Mouse (Mus musculus) embryonic facial prominence, embryonic 12.5 days (tissue): ENCODE measurements around the gene Mafg. TPM values are rescaled to one million over a fixed set of nuclear protein-coding genes. Genes with fewer than 3 reads are reported as not detected.
"Not testable (repeated sequence)": the region's sequence is repeated elsewhere in the genome, so short reads cannot be mapped to it uniquely, and the experiment has no call there.

ENCODE experiments used
- ATAC-seq: fragments of 200-750 bp; cut with Nextera tagmentation; 2 replicates; pipeline ENCODE4 v1.8.0; 2017; ENCODE audit not compliant: insufficient number of reproducible peaks, insufficient read depth, low FRiP score, low TSS enrichment
- H3K27ac ChIP-seq: fragments of 300-500 bp; sonication (generic); 2 replicates; pipeline ENCODE4 v1.5.1; 2016; ENCODE audit warnings: mild to moderate bottlenecking
- H3K27me3 ChIP-seq: fragments of 300-500 bp; sonication (generic); 2 replicates; pipeline ENCODE4 v1.6.1; 2016; ENCODE audit warnings: mild to moderate bottlenecking, moderate library complexity
- H3K36me3 ChIP-seq: fragments of 300-500 bp; sonication (generic); 2 replicates; pipeline ENCODE4 v1.6.1; 2016; ENCODE audit warnings: mild to moderate bottlenecking
- H3K4me1 ChIP-seq: fragments of 300-500 bp; sonication (generic); 2 replicates; pipeline ENCODE4 v1.6.1; 2016
- H3K4me2 ChIP-seq: fragments of 300-500 bp; sonication (generic); replicated peaks from 2 replicates; pipeline ENCODE4 v1.6.1; 2016; ENCODE audit warnings: mild to moderate bottlenecking, moderate library complexity
- H3K4me3 ChIP-seq: fragments of 300-500 bp; sonication (generic); 2 replicates; pipeline ENCODE4 v1.5.1; 2016; ENCODE audit warnings: mild to moderate bottlenecking
- H3K9ac ChIP-seq: fragments of 300-500 bp; sonication (generic); 2 replicates; pipeline ENCODE4 v1.6.1; 2016; ENCODE audit warnings: mild to moderate bottlenecking, moderate library complexity
- H3K9me3 ChIP-seq: fragments of 300-500 bp; sonication (generic); 2 replicates; pipeline ENCODE4 v1.6.1; 2016; ENCODE audit warnings: mild to moderate bottlenecking, moderate library complexity
- WGBS: fragments of 180-500 bp; shearing (Covaris S2); methylation state at CpG from one replicate; pipeline ENCODE4 v1.1.7; 2016; 5-methylcytosine and 5-hydroxymethylcytosine counted together
- polyA plus RNA-seq: library from polyadenylated mRNA; unstranded; fragments of >200 nt; fragmentation: Nextera tagmentation; extraction: Ambion mirVana; gene quantifications from 2 replicates; pipeline ENCODE4 v1.2.1, GENCODE M21; 2016

Gene Mafg
- polyA plus RNA-seq, result 33.6 and 34.8 TPM in 2 replicates

GRCm38 (mm10) chr11:120633520-120634343, at the start of gene Mafg:
Gene Mafg (minus strand): TSS chr11:120633600.
- H3K4me2 ChIP-seq, result peak within 1 kb of the TSS; percentile 84
- H3K4me1 ChIP-seq, result peaks cover 29% of the 10 kb centered on the region
- ATAC-seq, result peak; percentile 80
- H3K36me3 ChIP-seq, result peaks cover 8% of the 10 kb centered on the region
- H3K9ac ChIP-seq, result peak within 1 kb of the TSS; percentile 89
- H3K27me3 ChIP-seq, result no peaks in the 10 kb centered on the region
- H3K9me3 ChIP-seq, result no peaks in the 10 kb centered on the region
- H3K27ac ChIP-seq, result peak within 1 kb of the TSS; percentile 90
- WGBS, result 10% methylated on average over 58 of the region's 58 CpGs
- peak within 1 kb of the TSS; percentile 94 for H3K4me3 ChIP-seq

- Histone ChIP-seq H3K4me1 (no peaks in the 10 kb centered on the region; the same call in 1 of the 2 replicates), H3K27me3 (no peaks in the 10 kb centered on the region), H3K4me2 (no peak overlapping the region), H3K27ac (no peak overlapping the region), H3K36me3 (peaks cover 67% of the 10 kb centered on the region), H3K9me3 (no peaks in the 10 kb centered on the region), H3K4me3 (no peak overlapping the region), H3K9ac (no peak overlapping the region)
- WGBS, result 92% methylated on average over 5 of the region's 5 CpGs
- no peak for ATAC-seq
Measured at GRCm38 (mm10) chr11:120682683-120683082, 49.3 kb upstream of the Mafg start.

- ATAC-seq, result no peak
- H3K9me3 ChIP-seq, result no peaks in the 10 kb centered on the region
- no peak overlapping the region for H3K27ac ChIP-seq
- H3K27me3 ChIP-seq, result no peaks in the 10 kb centered on the region
- no peak overlapping the region for H3K9ac ChIP-seq
- H3K4me2 ChIP-seq, result no peak overlapping the region
- peaks cover 68% of the 10 kb centered on the region for H3K36me3 ChIP-seq
- 74% methylated on average over 3 of the region's 3 CpGs for WGBS
- no peaks in the 10 kb centered on the region for H3K4me1 ChIP-seq
- no peak overlapping the region for H3K4me3 ChIP-seq
Measured at GRCm38 (mm10) chr11:120679909-120680308, 46.5 kb upstream of the Mafg start.

GRCm38 (mm10) chr11:120676951-120677350, 43.6 kb upstream of the Mafg start:
- H3K4me2 ChIP-seq, result no peak overlapping the region
- ATAC-seq, result no peak
- WGBS, result 87% methylated on average over 4 of the region's 4 CpGs
- H3K27ac ChIP-seq, result no peak overlapping the region
- peaks cover 48% of the 10 kb centered on the region for H3K36me3 ChIP-seq
- H3K9ac ChIP-seq, result no peak overlapping the region
- H3K4me3 ChIP-seq, result no peak overlapping the region
- H3K4me1 ChIP-seq, result peaks cover 7% of the 10 kb centered on the region
- no peaks in the 10 kb centered on the region for H3K9me3 ChIP-seq
- no peaks in the 10 kb centered on the region for H3K27me3 ChIP-seq

GRCm38 (mm10) chr11:120675875-120676274, 42.5 kb upstream of the Mafg start:
- H3K36me3 ChIP-seq, result peaks cover 42% of the 10 kb centered on the region
- H3K4me2 ChIP-seq, H3K4me3 ChIP-seq, ATAC-seq, H3K9ac ChIP-seq, H3K27ac ChIP-seq, H3K4me1 ChIP-seq, H3K27me3 ChIP-seq, H3K9me3 ChIP-seq: not testable (repeated sequence)
- 85% methylated on average over 5 of the region's 5 CpGs for WGBS

GRCm38 (mm10) chr11:120673594-120674122, 40.3 kb upstream of the Mafg start:
- peaks cover 7% of the 10 kb centered on the region for H3K4me1 ChIP-seq
- peak overlapping the region; percentile 68 for H3K4me3 ChIP-seq
- no peak for ATAC-seq

GRCm38 (mm10) chr11:120672687-120673593, 39.5 kb upstream of the Mafg start, which contains the start of gene Aspscr1:
Gene Aspscr1 (plus strand): TSS chr11:120672973.
- peak within 1 kb of the TSS; percentile 78 for H3K9ac ChIP-seq
- H3K36me3 ChIP-seq, result peaks cover 14% of the 10 kb centered on the region
- H3K4me3 ChIP-seq, result peak within 1 kb of the TSS; percentile 68

More at GRCm38 (mm10) chr11:120673594-120674122, 40.3 kb upstream of the Mafg start:
- Histone ChIP-seq H3K9ac (peak overlapping the region; percentile 78), H3K36me3 (peaks cover 22% of the 10 kb centered on the region), H3K4me2 (peak overlapping the region; percentile 87), H3K27me3 (no peaks in the 10 kb centered on the region), H3K9me3 (no peaks in the 10 kb centered on the region), H3K27ac (peak overlapping the region; percentile 88)
- WGBS, result 41% methylated on average over 12 of the region's 12 CpGs

GRCm38 (mm10) chr11:120666617-120667016, 33.2 kb upstream of the Mafg start:
- Histone ChIP-seq H3K27me3 (peaks cover 35% of the 10 kb centered on the region), H3K36me3 (no peaks in the 10 kb centered on the region), H3K27ac (no peak overlapping the region), H3K9me3 (no peaks in the 10 kb centered on the region), H3K4me3 (no peak overlapping the region), H3K4me1 (peaks cover 8% of the 10 kb centered on the region; the same call in 1 of the 2 replicates), H3K9ac (no peak overlapping the region), H3K4me2 (0 out of 2 replicates have a peak overlapping the region, but pooled peaks have one; percentile 1)
- no peak for ATAC-seq
- whole genome bisulfite sequencing, result 4% methylated on average over 3 of the region's 3 CpGs

More at GRCm38 (mm10) chr11:120672687-120673593, 39.5 kb upstream of the Mafg start, which contains the start of gene Aspscr1:
- peak; percentile 90 for ATAC-seq
- H3K27ac ChIP-seq, result peak within 1 kb of the TSS; percentile 88
- no peaks in the 10 kb centered on the region for H3K9me3 ChIP-seq
- 2% methylated on average over 83 of the region's 83 CpGs for WGBS
- H3K4me1 ChIP-seq, result peaks cover 7% of the 10 kb centered on the region
- no peaks in the 10 kb centered on the region for H3K27me3 ChIP-seq
- H3K4me2 ChIP-seq, result peak within 1 kb of the TSS; percentile 87

GRCm38 (mm10) chr11:120665406-120665805, 32.0 kb upstream of the Mafg start:
- peaks cover 18% of the 10 kb centered on the region; the same call in 1 of the 2 replicates for H3K4me1 ChIP-seq
- no peaks in the 10 kb centered on the region for H3K9me3 ChIP-seq
- WGBS, result 63% methylated on average over 3 of the region's 3 CpGs
- H3K36me3 ChIP-seq, result no peaks in the 10 kb centered on the region
- H3K27me3 ChIP-seq, result peaks cover 47% of the 10 kb centered on the region
- ATAC-seq, result no peak
- no peak overlapping the region for H3K4me3 ChIP-seq
- no peak overlapping the region for H3K27ac ChIP-seq
- no peak overlapping the region for H3K9ac ChIP-seq
- no peak overlapping the region for H3K4me2 ChIP-seq

GRCm38 (mm10) chr11:120663714-120664113, 30.3 kb upstream of the Mafg start:
- WGBS, result 74% methylated on average over 5 of the region's 5 CpGs
- no peak overlapping the region for H3K27ac ChIP-seq
- H3K4me2 ChIP-seq, result no peak overlapping the region
- H3K4me1 ChIP-seq, result peaks cover 24% of the 10 kb centered on the region; the same call in 1 of the 2 replicates
- no peaks in the 10 kb centered on the region for H3K9me3 ChIP-seq
- no peak overlapping the region for H3K4me3 ChIP-seq
- no peaks in the 10 kb centered on the region for H3K36me3 ChIP-seq
- H3K9ac ChIP-seq, result no peak overlapping the region
- H3K27me3 ChIP-seq, result peaks cover 64% of the 10 kb centered on the region
- no peak for ATAC-seq

GRCm38 (mm10) chr11:120662759-120663158, 29.4 kb upstream of the Mafg start:
- peaks cover 73% of the 10 kb centered on the region for H3K27me3 ChIP-seq
- no peak for ATAC-seq

More at GRCm38 (mm10) chr11:120662759-120663158, 29.4 kb upstream of the Mafg start:
- 58% methylated on average over 6 of the region's 6 CpGs for WGBS
- no peak overlapping the region for H3K4me2 ChIP-seq
- H3K36me3 ChIP-seq, result no peaks in the 10 kb centered on the region
- H3K4me3 ChIP-seq, result no peak overlapping the region
- no peak overlapping the region for H3K27ac ChIP-seq
- no peaks in the 10 kb centered on the region for H3K9me3 ChIP-seq
- H3K4me1 ChIP-seq, result peaks cover 24% of the 10 kb centered on the region; the same call in 1 of the 2 replicates
- H3K9ac ChIP-seq, result no peak overlapping the region
